In genomic region chr17:34613054-34613645, GRCm38 (mm10) we compare ENCODE assay signal across 1 mouse cellular context.
TF ChIP-seq lines count a peak whose summit lies in the region.

No protein-coding gene starts in this region.

TF ChIP-seq in MEL, 35 proteins besides CTCF, POLR2A, EP300 and RAD21:
- 0 out of 2 replicates have a peak, but pooled peaks have one; percentile 15 for TF ChIP-seq MYC (IDR thresholded peaks at IDR 0.05; ENCODE audit: low read depth, low read length)
- 0 out of 2 replicates have a peak, but pooled peaks have one; percentile 39 for TF ChIP-seq HCFC1 (IDR thresholded peaks at IDR 0.05; ENCODE audit: low read depth, low read length)
- no peak for TF ChIP-seq USF1 (IDR thresholded peaks at IDR 0.05; ENCODE audit: low read depth, low read length)
- TF ChIP-seq SMC3 (IDR thresholded peaks at IDR 0.05; ENCODE audit: low read depth, low read length): peak; percentile 2; the same call in 1 of the 2 replicates
- TF ChIP-seq UBTF (IDR thresholded peaks at IDR 0.05; ENCODE audit: borderline replicate concordance, insufficient read depth, low read depth, low read length): no peak
- no peak for TF ChIP-seq E2F4 (IDR thresholded peaks at IDR 0.05; ENCODE audit: borderline replicate concordance, low read depth, low read length)
- no peak; the same call in 1 of the 2 replicates for TF ChIP-seq ZMIZ1 (IDR thresholded peaks at IDR 0.05; ENCODE audit: low read depth, low read length)
- TF ChIP-seq TAL1 (IDR thresholded peaks at IDR 0.05; ENCODE audit: low read length): peak; percentile 94
- TF ChIP-seq GATA1 (IDR thresholded peaks at IDR 0.05; ENCODE audit: low read depth, low read length): peak; percentile 83
- no peak for TF ChIP-seq POLR2AphosphoS5 (IDR thresholded peaks at IDR 0.05; ENCODE audit: borderline replicate concordance, low read depth, low read length)
- TF ChIP-seq MEF2A (IDR thresholded peaks at IDR 0.05; ENCODE audit: extremely low read depth, insufficient replicate concordance, low read depth, low read length, poor library complexity, severe bottlenecking): no peak
- TF ChIP-seq TBP (IDR thresholded peaks at IDR 0.05; ENCODE audit: low read depth, low read length): no peak
- peak; percentile 98 for TF ChIP-seq TCF12 (IDR thresholded peaks at IDR 0.05; ENCODE audit: low read depth, low read length)
- no peak for TF ChIP-seq MAX (IDR thresholded peaks at IDR 0.05; ENCODE audit: low read length)
- peak; percentile 80 for TF ChIP-seq SIN3A (IDR thresholded peaks at IDR 0.05; ENCODE audit: low read length)
- TF ChIP-seq CHD1 (IDR thresholded peaks at IDR 0.05; ENCODE audit: low read depth, low read length): no peak
- peak; percentile 92 for TF ChIP-seq MYB (IDR thresholded peaks at IDR 0.05; ENCODE audit: low read depth, low read length)
- TF ChIP-seq NELFE (IDR thresholded peaks at IDR 0.05; ENCODE audit: low read depth, low read length): no peak
- TF ChIP-seq RCOR1 (IDR thresholded peaks at IDR 0.05; ENCODE audit: low read depth, low read length): peak; percentile 69
- TF ChIP-seq KAT2A (conservative IDR thresholded peaks at IDR 0.05; ENCODE audit: low read depth, low read length): 0 out of 2 replicates have a peak, but pooled peaks have one; percentile 19
- TF ChIP-seq MXI1 (IDR thresholded peaks at IDR 0.05; ENCODE audit: low read depth, low read length): peak; percentile 61
- peak; percentile 20; the same call in 1 of the 2 replicates for TF ChIP-seq MAFK (IDR thresholded peaks at IDR 0.05; ENCODE audit: borderline replicate concordance, low read depth, low read length)
- peak; percentile 91 for TF ChIP-seq ETS1 (IDR thresholded peaks at IDR 0.05; ENCODE audit: low read depth, low read length)
- TF ChIP-seq MAZ (IDR thresholded peaks at IDR 0.05; ENCODE audit: low read depth, low read length): peak; percentile 86
- no peak for TF ChIP-seq CHD2 (IDR thresholded peaks at IDR 0.05; ENCODE audit: low read length)
- TF ChIP-seq ZNF384 (IDR thresholded peaks at IDR 0.05; ENCODE audit: low read depth, low read length): peak; percentile 94
